Mouse (Mus musculus) spleen, adult 2 months (tissue): ENCODE data around the gene Mmp14. TPM values are rescaled to one million over a fixed set of nuclear protein-coding genes. Genes with fewer than 3 reads are reported as not detected.

Experiments used
- DNase-seq, 2 experiments: peaks; one replicate each; pipeline versions ENCODE4 v3.0.0 to v3.0.0-alpha.2; 2012 to 2021; ENCODE audit warnings: low spot score in 2 of 2, low read depth in 1 of 2
- H3K27ac ChIP-seq: fragments of 200-500 bp; 2 replicates; pipeline ENCODE4 v1.5.1; 2012; ENCODE audit warnings: low read length, inconsistent platforms; ENCODE audit not compliant: insufficient read depth
- H3K27me3 ChIP-seq: fragments of 200-500 bp; 2 replicates; pipeline ENCODE4 v1.6.1; 2012; ENCODE audit warnings: mild to moderate bottlenecking, moderate library complexity, low read length, inconsistent platforms; ENCODE audit not compliant: control insufficient read depth, insufficient read depth
- H3K36me3 ChIP-seq: fragments of 200-500 bp; 2 replicates; pipeline ENCODE4 v1.6.1; 2012; ENCODE audit warnings: mild to moderate bottlenecking, low read length, inconsistent platforms; ENCODE audit not compliant: control insufficient read depth, insufficient read depth
- H3K4me1 ChIP-seq: fragments of 200-500 bp; 2 replicates; pipeline ENCODE4 v1.6.1; 2011; ENCODE audit warnings: inconsistent platforms; ENCODE audit not compliant: control insufficient read depth, insufficient read depth, insufficient read length
- H3K4me3 ChIP-seq: fragments of 200-500 bp; 2 replicates; pipeline ENCODE4 v1.5.1; 2011; ENCODE audit warnings: mild to moderate bottlenecking, inconsistent platforms; ENCODE audit not compliant: insufficient read depth, insufficient read length; ENCODE audit errors: extremely low read depth
- CTCF ChIP-seq: fragments of 200-500 bp; IDR thresholded peaks from 2 replicates; pipeline ENCODE4 v1.5.1; 2011; ENCODE audit warnings: mild to moderate bottlenecking, inconsistent platforms; ENCODE audit not compliant: insufficient read depth, insufficient read length, insufficient replicate concordance; ENCODE audit errors: extremely low read depth
- POLR2A ChIP-seq: fragments of 200-500 bp; IDR thresholded peaks from 2 replicates; pipeline ENCODE4 v1.6.1; 2011; ENCODE audit warnings: low read depth, low read length, inconsistent platforms
- WGBS: fragments of 180-500 bp; shearing (Covaris S2); methylation state at CpG from one replicate; pipeline ENCODE4 v1.1.7; 2018; 5-methylcytosine and 5-hydroxymethylcytosine counted together
- polyA plus RNA-seq: library from polyadenylated mRNA; depleted of rRNA; stranded (reverse); fragments of >200 nt; gene quantifications from 2 replicates; pipeline ENCODE4 v1.2.3, GENCODE M21; 2012

The Mmp14 gene
- polyA plus RNA-seq, 1 experiment, result 42.0 TPM

GRCm38 (mm10) chr14:54390843-54391242 lies 40.6 kb upstream of the Mmp14 start:
- no peak for DNase-seq
- H3K27me3 ChIP-seq, result no peaks in the 10 kb centered on the region
- H3K36me3 ChIP-seq, result no peaks in the 10 kb centered on the region
- no peak overlapping the region for H3K4me3 ChIP-seq
- TF ChIP-seq POLR2A (no peak), CTCF (no peak)
- no peak overlapping the region for H3K27ac ChIP-seq
- WGBS, result 84% methylated on average over 6 of the region's 6 CpGs
- H3K4me1 ChIP-seq, result no peaks in the 10 kb centered on the region

GRCm38 (mm10) chr14:54393794-54394193 lies 37.6 kb upstream of the Mmp14 start:
- Histone ChIP-seq H3K4me3 (no peak overlapping the region), H3K27ac (no peak overlapping the region), H3K4me1 (no peaks in the 10 kb centered on the region; the same call in 1 of the 2 replicates), H3K36me3 (no peaks in the 10 kb centered on the region), H3K27me3 (no peaks in the 10 kb centered on the region)
- DNase-seq, result no peak
- 78% methylated on average over 3 of the region's 3 CpGs for WGBS
- no peak for TF ChIP-seq POLR2A
- TF ChIP-seq CTCF, result no peak

GRCm38 (mm10) chr14:54394309-54394708 lies 37.1 kb upstream of the Mmp14 start:
- no peak overlapping the region for H3K4me3 ChIP-seq
- TF ChIP-seq POLR2A (no peak), CTCF (no peak)
- H3K27ac ChIP-seq, result no peak overlapping the region
- no peak for DNase-seq
- no peaks in the 10 kb centered on the region for H3K36me3 ChIP-seq
- peaks cover 4% of the 10 kb centered on the region; the same call in 1 of the 2 replicates for H3K4me1 ChIP-seq
- H3K27me3 ChIP-seq, result no peaks in the 10 kb centered on the region

- no peak for TF ChIP-seq POLR2A
- TF ChIP-seq CTCF, result no peak
- no peak for DNase-seq
- H3K36me3 ChIP-seq, result no peaks in the 10 kb centered on the region
- no peak overlapping the region for H3K27ac ChIP-seq
- peaks cover 4% of the 10 kb centered on the region; the same call in 1 of the 2 replicates for H3K4me1 ChIP-seq
- WGBS, result 86% methylated on average over 7 of the region's 7 CpGs
- H3K27me3 ChIP-seq, result no peaks in the 10 kb centered on the region
- no peak overlapping the region for H3K4me3 ChIP-seq
Measured at GRCm38 (mm10) chr14:54396685-54397084, 34.7 kb upstream of the Mmp14 start.

GRCm38 (mm10) chr14:54397872-54398527 lies 33.4 kb upstream of the Mmp14 start:
- no peak for TF ChIP-seq CTCF
- Histone ChIP-seq H3K36me3 (no peaks in the 10 kb centered on the region), H3K27ac (peak overlapping the region; percentile 5; the same call in 1 of the 2 replicates), H3K27me3 (no peaks in the 10 kb centered on the region), H3K4me3 (no peak overlapping the region), H3K4me1 (peaks cover 4% of the 10 kb centered on the region; the same call in 1 of the 2 replicates)
- DNase-seq, result peak in 1 of 2 experiments; percentile 29
- WGBS, result 46% methylated on average over 7 of the region's 7 CpGs

GRCm38 (mm10) chr14:54398528-54398916 lies 32.9 kb upstream of the Mmp14 start:
- no peak overlapping the region for H3K4me3 ChIP-seq
- H3K36me3 ChIP-seq, result no peaks in the 10 kb centered on the region
- 67% methylated on average over 7 of the region's 7 CpGs for WGBS
- TF ChIP-seq POLR2A (no peak), CTCF (no peak)
- H3K27ac ChIP-seq, result peak overlapping the region; percentile 70; the same call in 1 of the 2 replicates
- DNase-seq, result no peak
- H3K4me1 ChIP-seq, result peaks cover 4% of the 10 kb centered on the region; the same call in 1 of the 2 replicates
- H3K27me3 ChIP-seq, result no peaks in the 10 kb centered on the region

- Histone ChIP-seq H3K4me3 (no peak overlapping the region), H3K4me1 (peaks cover 4% of the 10 kb centered on the region; the same call in 1 of the 2 replicates), H3K27ac (peak overlapping the region; percentile 70), H3K27me3 (no peaks in the 10 kb centered on the region), H3K36me3 (no peaks in the 10 kb centered on the region)
- 60% methylated on average over 8 of the region's 8 CpGs for WGBS
- no peak for DNase-seq
- TF ChIP-seq CTCF, result no peak
- no peak for TF ChIP-seq POLR2A
Measured at GRCm38 (mm10) chr14:54398921-54399382, 32.5 kb upstream of the Mmp14 start.
